Mouse (Mus musculus) heart, postnatal 0 days (tissue): ENCODE measurements around the gene Tnfsf11.

Experiments
- CTCF ChIP-seq: IDR thresholded peaks from 2 replicates; pipeline ENCODE4 v1.5.1; 2016; ENCODE audit warnings: antibody characterized with exemption, control low read depth, low read depth
- EP300 ChIP-seq: IDR thresholded peaks from 2 replicates; pipeline ENCODE4 v1.6.1; 2016; ENCODE audit warnings: antibody characterized with exemption, low read depth

DNA sequence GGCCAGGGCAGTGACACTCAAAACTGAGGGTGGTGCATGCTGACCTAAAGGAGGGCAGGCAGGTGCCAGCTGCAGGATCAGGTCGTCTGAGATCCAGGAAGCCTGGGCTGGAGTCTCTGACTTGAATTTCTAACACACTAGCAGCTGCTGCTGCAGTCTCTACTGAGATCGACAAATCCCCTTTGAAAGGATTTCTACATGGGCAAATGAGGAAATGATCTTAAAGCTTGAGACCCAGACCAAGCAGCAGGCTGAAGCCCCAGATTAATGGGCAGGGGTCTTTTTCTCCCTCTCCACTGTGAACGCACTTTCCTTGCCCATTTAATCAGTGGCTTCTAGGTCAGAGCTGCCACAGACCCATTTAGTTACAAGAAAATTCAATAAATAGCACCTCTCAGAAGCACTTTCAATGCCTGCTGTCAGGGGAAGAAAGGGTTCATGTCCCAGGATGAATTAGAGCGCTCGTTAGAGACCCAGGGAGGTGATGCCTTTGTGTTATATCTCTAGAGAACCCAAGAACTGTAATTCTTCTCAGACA is 21.8 kb downstream of the Tnfsf11 start:
- TF ChIP-seq EP300 (no peak), CTCF (no peak)
